Mouse (Mus musculus) heart, embryonic 14.5 days (tissue): ENCODE data around the gene Dkkl1. TPM values are rescaled to one million over a fixed set of nuclear protein-coding genes. Genes with fewer than 3 reads are reported as not detected.
A peak's percentile ranks its signal among the peaks of the same experiment; 100 is the strongest.

Experiments used
- ATAC-seq: fragments of 200-750 bp; cut with Nextera tagmentation; 2 replicates; pipeline ENCODE4 v1.8.0; 2017; ENCODE audit warnings: low read depth, moderate TSS enrichment; ENCODE audit not compliant: insufficient number of reproducible peaks, insufficient read depth, low FRiP score
- H3K27ac ChIP-seq, 2 experiments: fragments of 200-500 bp in 1 of 2; fragments of 300-500 bp in 1 of 2; sonication (generic) in 1 of 2; replicated peaks in 1 of 2; 2 replicates each; pipeline ENCODE4 v1.5.1; 2012 to 2014; ENCODE audit warnings: low read depth in 2 of 2, low read length in 2 of 2, control low read depth in 1 of 2, mild to moderate bottlenecking in 1 of 2, mixed read lengths in 1 of 2; ENCODE audit not compliant: control insufficient read depth in 1 of 2, insufficient read depth in 1 of 2
- H3K27me3 ChIP-seq: fragments of 300-500 bp; sonication (generic); 2 replicates; pipeline ENCODE4 v1.6.1; 2014; ENCODE audit warnings: mild to moderate bottlenecking, low read length, control low read depth; ENCODE audit not compliant: control insufficient read depth, insufficient read depth
- H3K36me3 ChIP-seq: fragments of 300-500 bp; sonication (generic); 2 replicates; pipeline ENCODE4 v1.6.1; 2014; ENCODE audit warnings: mild to moderate bottlenecking, control low read depth, low read length, mixed read lengths; ENCODE audit not compliant: control insufficient read depth, insufficient read depth
- H3K4me1 ChIP-seq, 2 experiments: fragments of 200-500 bp in 1 of 2; fragments of 300-500 bp in 1 of 2; sonication (generic) in 1 of 2; 2 replicates each; pipeline ENCODE4 v1.6.1; 2012 to 2014; ENCODE audit warnings: low read length in 2 of 2, control low read depth in 1 of 2, mixed read lengths in 1 of 2; ENCODE audit not compliant: control insufficient read depth in 2 of 2, insufficient read depth in 2 of 2
- H3K4me2 ChIP-seq: fragments of 300-500 bp; sonication (generic); 2 replicates; pipeline ENCODE4 v1.6.1; 2014; ENCODE audit warnings: mild to moderate bottlenecking, low read length
- H3K4me3 ChIP-seq, 2 experiments: fragments of 200-500 bp in 1 of 2; fragments of 300-500 bp in 1 of 2; sonication (generic) in 1 of 2; 2 replicates each; pipeline ENCODE4 v1.5.1; 2012 to 2014; ENCODE audit warnings: low read length in 2 of 2, mild to moderate bottlenecking in 2 of 2, control low read depth in 1 of 2, low read depth in 1 of 2, moderate library complexity in 1 of 2; ENCODE audit not compliant: control insufficient read depth in 1 of 2, insufficient read depth in 1 of 2
- H3K9ac ChIP-seq: fragments of 300-500 bp; sonication (generic); 2 replicates; pipeline ENCODE4 v1.6.1; 2014; ENCODE audit warnings: mild to moderate bottlenecking, low read length
- H3K9me3 ChIP-seq: fragments of 300-500 bp; sonication (generic); 2 replicates; pipeline ENCODE4 v1.6.1; 2016; ENCODE audit warnings: low read length, control low read depth; ENCODE audit not compliant: control insufficient read depth
- WGBS: fragments of 180-500 bp; shearing (Covaris S2); extraction: QIAGEN DNeasy Blood & Tissue Kit; methylation state at CpG from one replicate; pipeline ENCODE4 v1.1.7; 2014; 5-methylcytosine and 5-hydroxymethylcytosine counted together
- polyA plus RNA-seq: library from polyadenylated mRNA; unstranded; fragments of >200 nt; fragmentation: Nextera tagmentation; extraction: Ambion mirVana; gene quantifications from 2 replicates; pipeline ENCODE4 v1.2.1, GENCODE M21; 2014

Dkkl1 gene
- polyA plus RNA-seq, 1 experiment from 2014 or later = 1.7 TPM

DNA sequence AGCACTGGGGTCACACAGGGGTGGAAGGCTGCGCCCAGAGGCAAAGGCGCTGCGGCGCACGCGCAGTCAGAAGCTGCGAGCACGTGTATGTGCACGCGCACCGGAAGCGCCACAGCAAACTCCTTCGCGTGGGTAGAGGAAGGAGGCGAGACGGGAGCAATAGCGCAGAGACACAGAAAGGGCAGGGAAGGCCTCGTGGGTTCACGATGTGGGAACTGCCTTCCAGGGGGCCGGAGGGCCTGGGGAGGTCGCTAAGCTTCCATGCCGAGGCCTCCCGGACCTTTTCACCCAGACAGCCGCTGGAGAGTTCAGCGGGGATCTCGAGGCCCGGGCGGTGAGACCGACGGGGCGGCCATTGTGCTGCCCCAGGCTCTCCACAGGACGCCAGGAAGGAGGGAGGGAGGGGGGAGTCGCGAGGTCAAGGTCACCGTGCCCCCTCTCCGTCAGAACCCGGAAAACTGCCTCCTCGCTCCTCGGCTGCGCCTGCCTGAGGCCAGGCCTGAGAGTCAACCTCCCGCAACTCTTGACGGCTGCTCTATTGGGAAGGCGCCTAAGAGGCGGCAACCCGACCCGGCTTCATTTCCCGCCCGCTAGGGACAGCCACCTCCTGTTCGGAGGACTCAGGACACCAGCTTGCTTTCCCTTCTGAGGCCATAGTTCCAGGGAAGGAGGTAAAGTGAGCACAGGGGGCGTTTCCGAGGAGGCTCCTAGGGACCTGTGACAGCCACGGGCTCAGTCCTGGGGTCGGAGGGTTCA lies 28.9 kb upstream of the Dkkl1 start, which contains the start of gene Slc6a16:
Slc6a16 (plus strand) TSS at position 453 of the 756 bp plus-strand sequence.
- Histone ChIP-seq H3K27ac (no peak within 1 kb of the TSS), H3K36me3 (no peaks in the 10 kb centered on the region), H3K9me3 (no peaks in the 10 kb centered on the region), H3K9ac (peak within 1 kb of the TSS; percentile 56), H3K4me1 (peaks cover 10 to 14% of the 10 kb centered on the region in 2 experiments), H3K4me2 (peak within 1 kb of the TSS; percentile 59), H3K4me3 (peak within 1 kb of the TSS; percentile 18 to 23), H3K27me3 (peaks cover 11% of the 10 kb centered on the region; the same call in 1 of the 2 replicates)
- peak; percentile 45; the same call in 1 of the 2 replicates for ATAC-seq
- WGBS = 17% methylated on average over 51 of the region's 53 CpGs

DNA sequence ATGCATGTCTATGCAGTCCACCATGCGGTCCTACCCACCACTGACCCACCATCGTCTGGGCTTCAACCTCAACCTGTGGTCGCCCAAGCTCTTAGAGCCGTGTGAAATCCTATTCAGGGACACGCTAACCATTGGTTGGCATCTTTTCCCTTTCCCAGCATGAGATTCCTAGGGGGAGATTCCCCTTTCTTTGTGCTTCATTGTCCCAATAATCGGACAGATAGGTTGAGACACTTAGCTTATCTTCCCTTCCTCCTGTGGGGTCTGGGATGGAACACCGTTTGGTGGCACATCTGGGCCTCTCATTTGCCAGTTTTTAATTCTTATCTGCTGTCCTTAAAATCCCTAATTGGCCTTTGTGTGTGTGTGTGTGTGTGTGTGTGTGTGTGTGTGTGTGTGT lies 28.2 kb upstream of the Dkkl1 start:
- Histone ChIP-seq H3K27me3 (peaks cover 11% of the 10 kb centered on the region; the same call in 1 of the 2 replicates), H3K9me3 (no peaks in the 10 kb centered on the region), H3K27ac (no peak overlapping the region), H3K4me2 (no peak overlapping the region), H3K36me3 (no peaks in the 10 kb centered on the region), H3K4me3 (no peak overlapping the region), H3K9ac (no peak overlapping the region), H3K4me1 (peaks cover 15 to 19% of the 10 kb centered on the region in 2 experiments)
- ATAC-seq = no peak
- WGBS = 79% methylated on average over 7 of the region's 7 CpGs

DNA sequence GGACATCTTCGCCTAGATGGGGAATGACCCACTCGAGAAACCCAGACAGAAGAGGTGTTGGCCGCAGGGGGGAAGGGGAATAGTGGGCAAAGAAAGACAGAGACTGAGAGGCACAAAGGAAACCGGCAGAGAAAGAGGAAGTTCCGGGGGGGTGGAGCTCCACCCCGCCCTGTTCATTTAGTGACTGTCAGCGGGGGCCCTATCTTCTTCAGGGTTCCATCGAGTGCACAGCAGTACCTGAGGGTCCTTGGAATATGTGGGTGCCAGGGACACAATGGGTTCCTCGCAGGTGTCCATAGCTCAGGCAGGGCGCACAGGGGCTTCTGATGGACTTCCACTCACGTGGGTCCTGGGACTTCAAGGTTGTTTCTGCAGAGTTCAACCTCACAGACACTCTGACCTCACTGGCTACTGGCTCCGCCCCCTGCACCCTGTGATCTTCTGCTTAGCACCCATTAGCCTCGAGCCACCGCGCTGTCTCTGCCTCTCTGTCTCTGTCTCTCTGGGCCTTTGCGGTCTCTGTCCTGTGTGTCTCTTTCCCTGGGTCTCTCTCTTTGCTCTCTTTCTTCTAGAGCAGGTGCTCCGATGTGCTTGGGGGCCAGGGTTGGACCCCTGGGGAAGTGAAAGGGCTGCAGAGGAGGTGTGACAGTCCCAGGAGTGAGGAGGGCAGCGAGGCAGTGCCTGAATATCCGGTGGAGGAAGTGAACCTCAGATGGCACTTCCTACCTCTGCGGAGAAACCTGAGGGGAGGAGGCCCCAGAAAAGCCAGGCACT lies 27.0 kb upstream of the Dkkl1 start, which contains the start of gene Cd37:
Cd37 (minus strand) TSS at position 393 of the 774 bp plus-strand sequence.
- 35% methylated on average over 20 of the region's 20 CpGs for WGBS
- peaks cover 11% of the 10 kb centered on the region; the same call in 1 of the 2 replicates for H3K27me3 ChIP-seq
- H3K36me3 ChIP-seq = no peaks in the 10 kb centered on the region
- H3K27ac ChIP-seq = no peak within 1 kb of the TSS
- ATAC-seq = no peak
- no peak within 1 kb of the TSS; the same call in 1 of the 2 replicates for H3K4me2 ChIP-seq
- no peak within 1 kb of the TSS for H3K4me3 ChIP-seq
- peaks cover 26 to 28% of the 10 kb centered on the region in 2 experiments for H3K4me1 ChIP-seq
- no peak within 1 kb of the TSS for H3K9ac ChIP-seq
- no peaks in the 10 kb centered on the region for H3K9me3 ChIP-seq

DNA sequence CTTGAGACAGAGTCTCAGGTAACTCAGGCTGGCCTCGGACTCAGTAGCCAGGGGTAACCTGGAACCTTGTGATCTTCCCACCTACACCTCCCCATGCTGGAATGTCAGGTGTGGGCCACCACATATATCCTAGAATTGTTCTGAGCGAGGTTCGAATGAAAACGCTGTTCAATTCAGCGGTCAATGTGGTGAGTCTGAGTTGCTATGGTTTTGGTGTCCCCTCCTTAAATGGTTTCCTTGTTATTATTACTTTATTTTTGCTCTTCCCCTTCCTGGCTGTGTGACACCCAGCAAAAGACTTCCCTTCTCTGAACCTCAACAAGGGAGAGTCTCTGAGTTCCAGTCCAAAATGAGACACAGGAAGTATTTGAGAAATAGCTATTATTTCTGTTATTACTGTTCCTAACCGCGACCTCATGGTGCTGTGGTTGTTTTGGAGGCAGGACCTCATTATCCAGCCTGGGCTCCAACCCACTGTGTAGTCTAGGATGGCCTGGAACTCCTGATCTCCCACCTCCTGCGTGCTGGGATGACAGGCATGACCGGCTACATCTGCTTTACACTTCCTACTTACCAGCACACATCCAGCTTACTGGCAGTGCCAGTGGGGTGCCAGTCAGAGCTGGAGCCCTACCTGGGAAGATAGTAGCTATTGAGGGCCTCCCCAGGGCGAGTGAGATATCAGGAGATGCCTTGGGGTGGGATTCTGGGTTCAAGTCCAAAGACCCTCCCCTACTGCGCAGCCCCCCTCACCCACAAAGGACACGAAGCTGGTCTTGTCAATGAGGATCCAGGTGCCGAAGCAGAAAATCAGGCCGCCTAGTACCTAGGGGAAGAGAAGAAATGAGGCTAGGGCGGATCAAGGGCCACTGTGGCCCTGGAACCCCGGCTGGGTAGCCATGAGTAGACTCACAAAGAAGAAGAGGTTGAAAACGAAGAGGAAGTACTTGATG lies 26.1 kb upstream of the Dkkl1 start:
- H3K4me1 ChIP-seq = peaks cover 33 to 35% of the 10 kb centered on the region in 2 experiments
- 75% methylated on average over 17 of the region's 17 CpGs for WGBS
- H3K4me2 ChIP-seq = no peak overlapping the region

DNA sequence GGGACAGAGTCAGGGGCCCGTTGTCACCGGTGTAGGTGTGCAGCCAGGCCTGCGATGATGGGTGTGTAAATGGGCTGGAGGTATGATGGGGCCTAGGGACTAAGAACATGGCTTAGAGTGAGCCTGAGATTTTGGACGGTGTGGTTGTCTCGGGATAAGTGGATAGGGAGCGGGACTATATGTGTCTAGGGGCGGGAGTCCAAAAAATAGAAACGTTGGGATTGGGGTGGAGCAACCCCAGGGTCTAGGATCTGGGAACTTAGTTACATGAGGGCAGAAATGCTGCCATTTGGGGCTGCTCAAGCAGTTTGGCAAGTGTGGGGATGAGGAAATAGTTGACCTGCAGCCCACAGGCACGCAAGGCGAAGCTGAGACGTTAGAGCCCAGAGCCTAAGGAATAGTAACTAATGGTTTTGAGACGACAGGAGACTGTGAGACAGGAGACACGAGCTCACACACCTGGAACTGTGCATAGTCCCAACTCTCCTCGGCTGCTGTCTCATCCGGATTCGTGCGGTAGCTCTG lies 23.8 kb upstream of the Dkkl1 start:
- H3K27ac ChIP-seq = peak overlapping the region; percentile 42 to 57; a peak in 3 of 4 replicates
- peaks cover 31 to 37% of the 10 kb centered on the region in 2 experiments for H3K4me1 ChIP-seq
- H3K4me3 ChIP-seq = peak overlapping the region; percentile 18 to 27; a peak in 2 of 4 replicates
- H3K27me3 ChIP-seq = peaks cover 11% of the 10 kb centered on the region; the same call in 1 of the 2 replicates
- WGBS = 32% methylated on average over 17 of the region's 17 CpGs
- H3K9me3 ChIP-seq = no peaks in the 10 kb centered on the region
- peak overlapping the region; percentile 65 for H3K4me2 ChIP-seq
- H3K9ac ChIP-seq = peak overlapping the region; percentile 3; the same call in 1 of the 2 replicates
- peaks cover 25% of the 10 kb centered on the region for H3K36me3 ChIP-seq
- no peak for ATAC-seq

More for the DNA sequence above, 26.1 kb upstream of the Dkkl1 start:
- no peak overlapping the region for H3K4me3 ChIP-seq
- no peak overlapping the region for H3K27ac ChIP-seq
- no peak for ATAC-seq
- H3K9me3 ChIP-seq = no peaks in the 10 kb centered on the region
- H3K9ac ChIP-seq = no peak overlapping the region
- peaks cover 11% of the 10 kb centered on the region; the same call in 1 of the 2 replicates for H3K27me3 ChIP-seq
- H3K36me3 ChIP-seq = peaks cover 3% of the 10 kb centered on the region

DNA sequence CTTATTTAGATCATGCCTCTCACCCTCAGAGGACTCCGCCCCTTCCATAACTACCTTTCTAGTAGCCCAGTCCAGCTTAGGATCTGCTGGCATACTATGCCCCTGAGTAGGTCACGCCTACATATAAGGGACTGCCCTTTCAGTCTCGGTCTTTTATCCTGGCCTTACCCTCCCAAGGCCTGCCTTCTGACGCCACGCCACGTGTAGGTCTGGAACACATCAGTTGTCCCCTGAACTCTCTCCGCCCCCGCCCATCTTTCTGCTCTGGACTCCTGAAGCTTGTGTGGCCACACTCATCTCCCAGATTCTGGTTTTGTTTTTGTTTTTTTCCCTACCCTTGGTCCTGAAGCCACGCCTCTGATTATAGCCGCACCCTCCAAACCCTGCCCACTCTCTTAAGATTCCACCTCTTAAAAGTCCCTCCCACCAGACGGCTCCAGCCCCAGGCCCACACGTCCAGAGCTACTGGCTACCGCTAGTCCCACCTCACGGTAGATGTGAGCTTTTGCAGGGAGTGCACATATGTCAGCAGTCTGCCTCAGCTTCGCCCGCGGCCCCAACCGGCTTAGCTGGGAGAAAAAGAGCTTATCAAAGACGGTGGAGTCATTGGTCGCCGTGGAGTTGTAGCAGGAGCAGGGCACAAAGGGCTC lies 23.1 kb upstream of the Dkkl1 start:
- Histone ChIP-seq H3K9ac (peak overlapping the region; percentile 3; the same call in 1 of the 2 replicates), H3K27ac (peak overlapping the region; percentile 42 to 57), H3K4me3 (peak overlapping the region; percentile 18 to 27), H3K4me2 (peak overlapping the region; percentile 65), H3K4me1 (peaks cover 28 to 34% of the 10 kb centered on the region in 2 experiments), H3K9me3 (no peaks in the 10 kb centered on the region), H3K27me3 (peaks cover 11% of the 10 kb centered on the region; the same call in 1 of the 2 replicates), H3K36me3 (peaks cover 30% of the 10 kb centered on the region)
- peak; percentile 78 for ATAC-seq
- WGBS = 3% methylated on average over 21 of the region's 21 CpGs
